Mouse (Mus musculus): Measurements from ENCODE around the gene Mpi. TPM values are rescaled to one million over a fixed set of nuclear protein-coding genes. Genes with fewer than 3 reads are reported as not detected.

The Mpi gene
- polyA plus RNA-seq, 1 experiment from 2014 or later = 67.3 TPM

DNA sequence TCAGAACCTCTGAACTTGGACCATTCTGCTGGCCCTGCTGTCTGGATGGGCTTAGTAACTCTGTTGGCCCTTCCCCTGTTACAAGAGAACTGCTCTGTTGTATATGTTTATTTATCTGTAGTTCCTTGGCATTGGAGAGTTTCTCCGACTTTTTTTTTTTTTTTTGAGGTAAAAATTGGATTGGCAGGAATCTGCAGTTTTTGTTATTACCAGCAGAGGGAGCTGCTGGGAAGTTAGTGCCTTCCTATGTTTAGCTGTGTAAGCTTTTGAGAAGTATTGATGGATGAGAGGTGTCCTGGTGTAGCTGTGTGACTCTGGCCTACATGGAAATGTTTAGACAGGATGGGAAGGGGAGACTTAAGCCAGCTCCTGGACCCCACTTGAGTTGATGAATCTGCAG lies 11.3 kb downstream of the Mpi start:
- H3K9ac ChIP-seq (replicated peaks) = no peak overlapping the region
- H3K4me3 ChIP-seq = no peak overlapping the region
- no peaks in the 10 kb centered on the region for H3K9me3 ChIP-seq
- ATAC-seq (ENCODE audit: low FRiP score, low read depth) = no peak
- no peak overlapping the region for H3K4me2 ChIP-seq (replicated peaks)
- H3K27me3 ChIP-seq = no peaks in the 10 kb centered on the region
- 28% methylated on average over 1 of the region's 1 CpGs for WGBS
- peaks cover 57% of the 10 kb centered on the region for H3K36me3 ChIP-seq
- peaks cover 22% of the 10 kb centered on the region for H3K4me1 ChIP-seq
- no peak overlapping the region for H3K27ac ChIP-seq (replicated peaks)

DNA sequence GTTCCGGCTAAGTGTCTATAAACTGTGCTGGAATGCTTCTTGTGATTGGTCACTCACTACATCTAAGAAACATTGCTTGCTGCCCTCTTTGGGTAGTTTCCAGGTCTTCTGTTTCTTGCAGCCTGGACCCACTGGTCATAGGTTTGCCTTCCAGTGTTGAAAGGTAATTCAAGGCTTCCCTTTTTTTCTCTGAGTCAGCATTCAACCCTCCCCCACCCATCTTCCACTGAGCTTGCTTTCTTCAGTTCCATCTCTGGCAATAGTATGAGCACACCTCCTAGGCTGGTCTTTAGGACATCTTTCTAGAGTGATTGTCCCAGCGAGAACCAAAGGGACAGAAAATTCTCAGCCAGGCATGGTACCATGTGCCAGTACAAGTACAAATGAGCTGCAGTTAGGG lies 13.0 kb downstream of the Mpi start:
- no peak overlapping the region for H3K27ac ChIP-seq (replicated peaks)
- no peak overlapping the region for H3K4me2 ChIP-seq (replicated peaks)
- no peaks in the 10 kb centered on the region for H3K27me3 ChIP-seq
- no peaks in the 10 kb centered on the region for H3K9me3 ChIP-seq
- no peak overlapping the region for H3K4me3 ChIP-seq
- no peak for ATAC-seq (ENCODE audit: low FRiP score, low read depth)
- 94% methylated on average over 2 of the region's 2 CpGs for WGBS
- no peak overlapping the region for H3K9ac ChIP-seq (replicated peaks)
- H3K36me3 ChIP-seq = peaks cover 44% of the 10 kb centered on the region
- peaks cover 22% of the 10 kb centered on the region for H3K4me1 ChIP-seq

DNA sequence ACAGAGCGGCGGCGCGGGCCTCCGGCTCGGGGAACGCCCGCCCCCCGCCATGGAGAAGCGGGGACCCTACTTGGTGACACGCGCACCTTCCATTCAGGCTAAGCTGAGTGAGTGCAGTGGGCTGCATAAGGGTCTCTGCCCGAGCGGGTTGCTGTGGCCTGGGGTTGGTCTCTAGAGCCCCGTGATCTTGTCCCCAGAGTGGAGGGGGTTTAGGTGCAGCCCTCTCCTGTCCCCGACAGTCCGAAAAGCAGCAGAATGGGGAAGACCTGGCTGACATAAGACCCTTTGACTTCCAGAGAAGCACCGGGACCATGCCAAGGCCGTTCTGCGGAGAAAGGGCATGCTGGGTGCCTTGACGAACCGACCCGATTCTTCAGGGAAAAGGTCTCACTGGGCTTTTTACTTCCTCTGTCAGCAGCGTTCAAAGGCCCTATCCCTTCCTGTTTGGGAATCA lies 14.8 kb downstream of the Mpi start:
- peak overlapping the region; percentile 86 for H3K9ac ChIP-seq (replicated peaks)
- peak; percentile 76 for ATAC-seq (ENCODE audit: low FRiP score, low read depth)
- peak overlapping the region; percentile 86 for H3K27ac ChIP-seq (replicated peaks)
- WGBS = under 1% methylated on average over 24 of the region's 24 CpGs
- peak overlapping the region; percentile 88 for H3K4me2 ChIP-seq (replicated peaks)
- peaks cover 41% of the 10 kb centered on the region for H3K36me3 ChIP-seq
- H3K27me3 ChIP-seq = no peaks in the 10 kb centered on the region
- H3K4me3 ChIP-seq = peak overlapping the region; percentile 83
- H3K4me1 ChIP-seq = peaks cover 22% of the 10 kb centered on the region
- H3K9me3 ChIP-seq = no peaks in the 10 kb centered on the region

DNA sequence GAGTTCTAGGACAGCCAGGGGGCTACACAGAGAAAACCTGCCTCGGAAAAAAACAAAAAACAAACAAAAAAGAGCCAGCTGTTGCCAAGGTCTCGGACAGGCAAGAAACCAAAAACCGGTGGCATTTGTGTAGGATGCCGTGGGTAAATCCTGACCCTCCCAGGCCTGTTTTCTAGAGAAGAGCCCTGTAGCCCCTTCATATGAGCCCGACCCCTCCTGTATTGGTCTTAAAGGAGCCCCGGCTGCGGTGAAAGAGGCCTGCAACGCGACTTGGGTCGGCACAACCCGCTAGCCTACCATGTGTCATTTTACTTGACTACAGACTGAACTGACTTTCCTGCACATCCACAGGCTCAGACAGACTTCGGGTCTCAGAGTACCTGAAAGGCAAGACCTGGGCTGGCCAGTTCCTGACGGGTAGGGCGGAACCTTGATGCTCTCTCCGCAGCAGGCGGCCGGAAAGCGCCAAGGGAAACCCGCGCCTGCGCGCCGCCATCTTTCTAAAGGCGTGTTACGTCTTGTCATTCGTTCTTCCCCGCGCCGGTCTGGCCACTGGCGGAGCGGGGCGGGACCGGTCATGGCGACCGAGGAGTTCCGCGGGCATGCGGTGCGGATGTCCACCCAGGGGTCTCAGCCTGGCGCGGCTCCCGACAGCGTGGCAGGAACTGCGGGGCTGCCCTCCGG lies 15.4 kb downstream of the Mpi start, which contains the start of gene Fam219b:
Gene Fam219b (plus strand): TSS at position 485 of the 684 bp plus-strand sequence.
- H3K27me3 ChIP-seq = no peaks in the 10 kb centered on the region
- H3K9me3 ChIP-seq = no peaks in the 10 kb centered on the region
- WGBS = 3% methylated on average over 44 of the region's 45 CpGs
- H3K27ac ChIP-seq (replicated peaks) = peak within 1 kb of the TSS; percentile 86
- H3K4me2 ChIP-seq (replicated peaks) = peak within 1 kb of the TSS; percentile 88
- ATAC-seq (ENCODE audit: low FRiP score, low read depth) = peak; percentile 89
- H3K4me3 ChIP-seq = peak within 1 kb of the TSS; percentile 83
- peaks cover 41% of the 10 kb centered on the region for H3K36me3 ChIP-seq
- peak within 1 kb of the TSS; percentile 86 for H3K9ac ChIP-seq (replicated peaks)
- H3K4me1 ChIP-seq = peaks cover 22% of the 10 kb centered on the region

DNA sequence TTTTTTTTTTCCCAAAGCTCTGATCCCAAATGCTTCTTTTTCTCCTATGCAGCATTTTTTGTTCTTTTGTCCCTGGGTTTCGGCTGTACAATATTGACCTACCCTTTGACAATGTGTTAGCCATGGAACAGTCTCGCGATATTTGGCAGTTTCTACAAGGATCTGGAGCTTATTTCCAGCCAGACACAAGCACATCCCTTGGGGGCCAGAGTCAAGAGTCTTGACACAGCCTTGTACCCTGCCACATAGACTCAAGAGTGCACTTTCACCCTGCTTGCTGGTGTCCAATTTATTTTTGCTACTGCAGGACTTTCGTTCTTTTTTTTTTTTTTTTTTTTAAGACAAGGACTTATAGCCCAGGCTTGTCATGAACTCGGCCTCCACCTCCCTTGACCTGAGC lies 16.2 kb downstream of the Mpi start:
- peaks cover 45% of the 10 kb centered on the region for H3K36me3 ChIP-seq
- no peak overlapping the region for H3K27ac ChIP-seq (replicated peaks)
- H3K4me2 ChIP-seq (replicated peaks) = peak overlapping the region; percentile 88
- ATAC-seq (ENCODE audit: low FRiP score, low read depth) = no peak
- 0 out of 2 replicates have a peak overlapping the region, but pooled peaks have one; percentile 83 for H3K4me3 ChIP-seq
- no peaks in the 10 kb centered on the region for H3K9me3 ChIP-seq
- WGBS = 88% methylated on average over 5 of the region's 5 CpGs
- H3K27me3 ChIP-seq = no peaks in the 10 kb centered on the region
- peaks cover 22% of the 10 kb centered on the region for H3K4me1 ChIP-seq
- peak overlapping the region; percentile 86; the same call in 1 of the 2 replicates for H3K9ac ChIP-seq (replicated peaks)

DNA sequence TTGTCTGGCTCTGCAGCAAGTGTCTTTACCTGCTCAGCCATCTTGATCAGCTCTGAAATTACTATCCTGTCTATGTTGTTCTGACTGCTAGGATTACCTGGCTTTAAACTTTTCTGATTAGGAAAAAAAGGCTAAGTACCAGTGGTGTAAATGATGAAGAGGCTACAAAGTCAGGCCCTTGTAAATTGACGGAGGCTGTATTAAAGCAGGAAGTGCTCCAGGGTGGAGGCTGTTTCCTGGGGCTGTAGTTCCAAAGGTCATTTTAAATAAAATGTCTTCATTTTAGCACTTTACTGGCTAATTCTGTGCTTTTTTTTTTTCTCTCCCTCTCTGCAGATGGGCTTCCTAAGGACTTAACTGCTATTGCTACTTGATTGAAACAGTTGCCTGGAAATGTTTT lies 20.6 kb downstream of the Mpi start:
- Histone ChIP-seq H3K4me2 (replicated peaks) (no peak overlapping the region), H3K27ac (replicated peaks) (no peak overlapping the region), H3K4me3 (no peak overlapping the region), H3K9ac (replicated peaks) (no peak overlapping the region), H3K9me3 (no peaks in the 10 kb centered on the region), H3K4me1 (peaks cover 6% of the 10 kb centered on the region), H3K27me3 (no peaks in the 10 kb centered on the region), H3K36me3 (peaks cover 37% of the 10 kb centered on the region)
- WGBS = 90% methylated on average over 1 of the region's 1 CpGs
- no peak for ATAC-seq (ENCODE audit: low FRiP score, low read depth)

DNA sequence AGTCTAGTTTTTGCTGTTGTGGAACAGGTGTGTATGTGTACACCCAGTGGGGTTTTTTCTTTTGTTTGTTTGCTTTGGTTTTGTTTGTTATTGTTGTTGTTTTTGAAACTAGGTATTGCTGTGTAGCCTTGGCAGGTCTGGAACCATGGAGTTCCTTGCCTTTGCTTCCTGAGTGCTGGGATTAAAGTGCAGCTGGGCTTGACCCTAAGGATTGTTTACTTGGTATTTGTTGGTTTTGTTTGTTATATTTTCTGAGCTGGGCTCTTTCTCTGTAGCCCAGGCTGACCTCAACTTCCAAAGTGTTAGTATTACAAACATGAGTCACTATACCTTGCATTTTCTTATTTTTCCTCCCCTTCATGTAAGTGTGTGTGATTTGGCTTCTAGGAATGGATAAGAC lies 26.1 kb downstream of the Mpi start:
- H3K4me2 ChIP-seq (replicated peaks) = no peak overlapping the region
- no peaks in the 10 kb centered on the region for H3K27me3 ChIP-seq

DNA sequence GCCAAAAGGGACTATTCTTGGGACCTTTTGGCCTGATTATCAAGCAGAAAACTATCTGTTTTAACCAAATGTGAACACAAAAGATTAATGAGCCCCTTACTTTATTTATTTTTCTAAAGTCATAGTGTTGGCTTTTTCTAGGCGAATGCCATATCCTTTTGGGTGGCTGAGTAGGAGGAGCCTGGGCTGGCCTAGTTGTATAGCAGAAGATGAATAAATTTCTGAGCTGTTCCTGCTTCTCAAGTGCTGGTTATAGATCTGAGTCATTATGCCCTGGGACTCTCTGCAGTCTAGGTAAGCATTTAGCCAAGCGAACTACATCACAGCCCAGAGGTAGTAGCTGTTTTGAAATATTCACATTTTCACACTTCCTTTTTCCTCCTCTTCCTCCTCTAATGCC lies 27.0 kb downstream of the Mpi start:
- no peaks in the 10 kb centered on the region; the same call in 1 of the 2 replicates for H3K36me3 ChIP-seq
- 84% methylated on average over 2 of the region's 2 CpGs for WGBS
- no peak for ATAC-seq (ENCODE audit: low FRiP score, low read depth)
- peaks cover 26% of the 10 kb centered on the region for H3K4me1 ChIP-seq
- H3K9me3 ChIP-seq = no peaks in the 10 kb centered on the region
- H3K4me3 ChIP-seq = no peak overlapping the region
- H3K27me3 ChIP-seq = no peaks in the 10 kb centered on the region
- no peak overlapping the region for H3K9ac ChIP-seq (replicated peaks)
- H3K27ac ChIP-seq (replicated peaks) = no peak overlapping the region
- H3K4me2 ChIP-seq (replicated peaks) = no peak overlapping the region

More for the DNA sequence above, 26.1 kb downstream of the Mpi start:
- H3K9me3 ChIP-seq = no peaks in the 10 kb centered on the region
- no peak for ATAC-seq (ENCODE audit: low FRiP score, low read depth)
- peaks cover 6% of the 10 kb centered on the region for H3K36me3 ChIP-seq
- H3K27ac ChIP-seq (replicated peaks) = no peak overlapping the region
- no peak overlapping the region for H3K9ac ChIP-seq (replicated peaks)
- H3K4me3 ChIP-seq = no peak overlapping the region
- H3K4me1 ChIP-seq = peaks cover 24% of the 10 kb centered on the region

DNA sequence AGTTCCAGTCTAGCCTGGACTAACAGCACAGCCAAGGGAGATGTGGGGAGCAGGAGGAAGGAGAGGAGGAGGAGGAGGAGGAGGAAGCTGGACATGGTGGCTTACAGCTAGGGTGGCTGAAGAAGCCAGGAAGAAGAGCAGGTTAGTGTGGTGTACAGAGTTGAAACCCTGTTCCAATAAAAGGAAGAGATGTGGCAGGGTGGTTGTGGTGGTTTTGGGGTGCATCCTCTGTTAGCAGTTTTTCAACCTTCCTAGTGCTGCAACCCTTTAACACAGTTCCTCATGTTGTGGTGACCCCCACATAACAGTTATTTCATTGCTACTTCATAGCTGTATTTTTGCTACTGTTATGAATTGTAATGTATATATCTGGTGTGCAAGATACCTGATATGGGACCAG lies 28.1 kb downstream of the Mpi start:
- Histone ChIP-seq H3K4me1 (peaks cover 28% of the 10 kb centered on the region), H3K9me3 (no peaks in the 10 kb centered on the region), H3K36me3 (no peaks in the 10 kb centered on the region), H3K9ac (replicated peaks) (0 out of 2 replicates have a peak overlapping the region, but pooled peaks have one; percentile 20), H3K4me2 (replicated peaks) (no peak overlapping the region), H3K27me3 (no peaks in the 10 kb centered on the region), H3K27ac (replicated peaks) (no peak overlapping the region), H3K4me3 (no peak overlapping the region)
- no peak for ATAC-seq (ENCODE audit: low FRiP score, low read depth)

DNA sequence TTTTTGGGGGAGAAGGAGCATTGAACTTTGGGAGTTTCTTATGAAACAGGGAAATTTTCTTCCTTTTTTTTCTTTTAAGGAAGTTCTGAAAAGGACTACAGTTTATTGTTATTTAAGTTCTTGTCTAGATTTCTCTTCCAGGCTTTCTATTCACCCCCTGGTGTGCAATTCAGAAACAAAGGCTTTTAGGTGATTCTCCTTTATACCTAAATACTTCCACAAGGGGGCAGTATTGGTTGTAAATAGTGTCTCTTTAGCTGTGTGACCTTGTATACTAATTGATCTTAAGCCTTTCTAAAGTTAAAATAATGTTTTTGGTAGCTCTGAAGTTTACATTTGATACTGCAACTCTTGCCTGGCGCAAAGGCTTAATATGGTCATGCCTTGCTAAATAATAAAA lies 28.8 kb downstream of the Mpi start:
- no peak for ATAC-seq (ENCODE audit: low FRiP score, low read depth)
- WGBS = 95% methylated on average over 1 of the region's 1 CpGs

DNA sequence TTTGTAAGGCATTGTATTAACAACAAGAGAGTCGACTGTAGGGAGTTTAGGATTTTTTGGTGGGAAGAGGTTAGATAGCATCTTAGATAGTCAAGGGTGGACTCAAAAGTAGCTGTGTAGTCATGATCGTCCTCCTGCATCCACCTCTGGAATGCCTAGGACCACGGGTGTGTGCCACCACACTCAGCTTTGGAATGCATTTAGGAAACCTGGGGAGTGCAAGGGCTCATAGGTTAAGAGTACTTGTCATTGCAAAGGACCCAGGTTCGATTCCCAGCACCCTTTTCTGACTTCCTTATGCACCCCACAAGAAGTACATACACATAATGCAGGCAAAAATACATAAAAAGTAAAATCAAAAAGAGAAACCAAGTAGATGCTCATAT lies 29.7 kb downstream of the Mpi start:
- H3K4me3 ChIP-seq = peak overlapping the region; percentile 97
- ATAC-seq (ENCODE audit: low FRiP score, low read depth) = no peak
- 83% methylated on average over 4 of the region's 4 CpGs for WGBS
- no peaks in the 10 kb centered on the region for H3K27me3 ChIP-seq
- peak overlapping the region; percentile 96 for H3K9ac ChIP-seq (replicated peaks)
- no peak overlapping the region for H3K27ac ChIP-seq (replicated peaks)
- peak overlapping the region; percentile 80 for H3K4me2 ChIP-seq (replicated peaks)
- no peaks in the 10 kb centered on the region for H3K9me3 ChIP-seq
- H3K36me3 ChIP-seq = no peaks in the 10 kb centered on the region
- peaks cover 28% of the 10 kb centered on the region for H3K4me1 ChIP-seq

More for the DNA sequence above, 28.8 kb downstream of the Mpi start:
- Histone ChIP-seq H3K9ac (replicated peaks) (no peak overlapping the region), H3K4me1 (peaks cover 28% of the 10 kb centered on the region), H3K4me3 (no peak overlapping the region), H3K4me2 (replicated peaks) (no peak overlapping the region), H3K36me3 (no peaks in the 10 kb centered on the region), H3K27ac (replicated peaks) (no peak overlapping the region), H3K27me3 (no peaks in the 10 kb centered on the region), H3K9me3 (no peaks in the 10 kb centered on the region)

DNA sequence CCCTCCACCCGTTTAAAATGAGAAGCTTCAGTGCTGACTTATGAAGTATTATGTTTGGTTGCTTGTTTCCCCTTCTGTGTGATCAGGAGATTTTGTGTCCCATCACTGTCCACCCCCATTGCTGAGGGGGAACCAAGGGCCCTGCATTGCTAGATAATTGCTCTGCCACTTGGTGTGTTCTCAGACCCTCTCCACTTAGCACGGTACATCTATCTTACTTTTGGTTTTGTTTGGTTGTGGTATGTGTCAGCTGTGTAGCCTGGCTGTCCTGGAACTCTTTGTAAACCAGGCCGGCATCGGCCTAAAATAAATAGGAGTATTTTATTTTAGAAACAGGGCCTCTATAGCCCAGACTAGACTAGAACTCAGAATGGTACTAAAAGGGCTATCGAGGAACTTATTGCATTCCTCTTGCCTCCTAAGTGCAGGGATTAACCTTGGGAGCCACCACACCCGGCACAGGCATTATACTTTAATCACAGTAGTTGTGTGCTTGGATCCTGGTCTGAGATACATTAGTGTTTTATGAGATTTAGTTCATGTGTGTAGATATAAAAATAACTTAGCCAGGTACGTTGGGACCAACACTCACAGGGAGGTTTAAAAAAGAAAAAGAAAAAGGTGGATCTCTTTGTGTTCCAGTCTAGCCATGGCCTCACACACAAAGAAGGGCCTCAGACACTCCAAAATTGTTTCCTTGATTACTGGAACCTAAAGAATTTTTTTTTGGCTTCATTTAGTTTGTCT lies 30.3 kb downstream of the Mpi start:
- ATAC-seq (ENCODE audit: low FRiP score, low read depth) = no peak
- Histone ChIP-seq H3K4me2 (replicated peaks) (peak overlapping the region; percentile 80), H3K36me3 (no peaks in the 10 kb centered on the region), H3K4me3 (peak overlapping the region; percentile 97), H3K4me1 (peaks cover 28% of the 10 kb centered on the region), H3K9me3 (no peaks in the 10 kb centered on the region), H3K9ac (replicated peaks) (peak overlapping the region; percentile 96), H3K27ac (replicated peaks) (no peak overlapping the region; the same call in 1 of the 2 replicates), H3K27me3 (no peaks in the 10 kb centered on the region)
- WGBS = 41% methylated on average over 7 of the region's 7 CpGs
